Mouse (Mus musculus) embryonic fibroblast, embryonic 13.5 days (primary cell): ENCODE results near the gene Nup62.

Experiments
- CTCF ChIP-seq: IDR thresholded peaks from 2 replicates; pipeline ENCODE4 v1.5.1; 2011; ENCODE audit warnings: mild to moderate bottlenecking, control low read depth, low read length, moderate library complexity, borderline replicate concordance; ENCODE audit not compliant: insufficient read depth
- POLR2A ChIP-seq: IDR thresholded peaks from 2 replicates; pipeline ENCODE4 v1.6.1; 2011; ENCODE audit warnings: low read depth, mild to moderate bottlenecking, control low read depth, low read length, moderate library complexity

DNA sequence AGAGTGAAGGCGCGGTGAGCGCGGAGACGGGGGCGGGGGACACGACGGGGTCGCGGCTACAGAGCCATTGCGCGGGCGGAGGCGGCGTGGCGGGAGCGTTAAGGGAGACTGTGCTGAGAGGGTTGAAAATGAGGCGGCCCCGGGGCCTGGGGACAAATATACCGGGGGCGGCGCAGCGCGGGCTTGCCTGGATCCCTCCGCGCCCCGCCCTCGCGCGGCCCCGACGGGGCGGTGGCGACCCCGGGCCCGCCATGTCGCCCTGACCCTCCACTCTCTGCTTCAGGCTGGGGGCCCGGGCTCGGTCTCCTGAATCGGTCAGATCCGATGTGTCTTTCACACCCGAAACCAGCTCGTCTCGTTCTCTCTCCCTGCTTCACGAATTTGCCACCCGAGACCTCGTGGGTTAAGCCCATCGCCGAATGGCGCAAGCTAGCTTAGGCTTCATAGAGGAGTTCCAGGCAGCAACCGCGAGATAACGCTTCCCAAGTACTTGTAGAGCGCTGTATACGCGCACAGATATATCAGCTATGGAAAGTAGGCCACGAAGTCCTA lies 658 bp downstream of the Nup62 start, which contains the start of gene Atf5:
- no peak for TF ChIP-seq CTCF
- peak; percentile 56 for TF ChIP-seq POLR2A
